Mouse (Mus musculus) heart, adult 2 months (tissue): ENCODE results near the gene Htra2. TPM values are rescaled to one million over a fixed set of nuclear protein-coding genes. Genes with fewer than 3 reads are reported as not detected.

ENCODE experiments used
- DNase-seq, 2 experiments: peaks; one replicate each; pipeline ENCODE4 v3.0.0; 2021
- H3K27ac ChIP-seq: fragments of 200-600 bp; 2 replicates; pipeline ENCODE4 v1.8.1; 2022
- H3K27me3 ChIP-seq: fragments of 200-500 bp; 2 replicates; pipeline ENCODE4 v1.6.1; 2012; ENCODE audit warnings: mild to moderate bottlenecking, low read length, inconsistent platforms, mixed read lengths; ENCODE audit not compliant: control insufficient read depth, insufficient read depth
- H3K36me3 ChIP-seq: fragments of 200-500 bp; 2 replicates; pipeline ENCODE4 v1.6.1; 2012; ENCODE audit warnings: low read length, inconsistent platforms; ENCODE audit not compliant: control insufficient read depth, insufficient read depth
- H3K4me1 ChIP-seq: fragments of 200-500 bp; 2 replicates; pipeline ENCODE4 v1.6.1; 2011; ENCODE audit warnings: low read length; ENCODE audit not compliant: control insufficient read depth, insufficient read depth
- H3K4me3 ChIP-seq: fragments of 200-600 bp; 2 replicates; pipeline ENCODE4 v1.8.1; 2022
- H3K79me2 ChIP-seq: fragments of 200-500 bp; replicated peaks from 2 replicates; pipeline ENCODE4 v1.6.1; 2012; ENCODE audit warnings: mild to moderate bottlenecking, inconsistent platforms, low read length, moderate library complexity, mixed read lengths; ENCODE audit not compliant: control insufficient read depth, insufficient read depth
- H3K9ac ChIP-seq: fragments of 200-500 bp; 2 replicates; pipeline ENCODE4 v1.6.1; 2012; ENCODE audit warnings: low read depth, mild to moderate bottlenecking, control low read depth, inconsistent platforms, low read length, mixed read lengths
- CTCF ChIP-seq: fragments of 200-600 bp; IDR thresholded peaks from 2 replicates; pipeline ENCODE4 v1.8.1; 2022; ENCODE audit warnings: antibody characterized with exemption, mild to moderate bottlenecking, moderate library complexity
- EP300 ChIP-seq: fragments of 200-500 bp; IDR thresholded peaks from 2 replicates; pipeline ENCODE4 v1.6.1; 2011; ENCODE audit warnings: low read depth, low read length, control low read depth; ENCODE audit not compliant: insufficient read depth
- POLR2A ChIP-seq: fragments of 200-500 bp; IDR thresholded peaks from 2 replicates; pipeline ENCODE4 v1.6.1; 2011; ENCODE audit warnings: mild to moderate bottlenecking, low read depth, low read length, control low read depth; ENCODE audit not compliant: insufficient read depth
- WGBS: fragments of 180-500 bp; shearing (Covaris S2); methylation state at CpG from one replicate; pipeline ENCODE4 v1.1.7; 2018; 5-methylcytosine and 5-hydroxymethylcytosine counted together
- intact Hi-C: fragments of 180-260 bp; cut with DNase I; formaldehyde crosslinking; loops from one replicate; pipeline ENCODE4 v1.15.1; 2025
- polyA plus RNA-seq: library from polyadenylated mRNA; depleted of rRNA; stranded (reverse); fragments of >200 nt; gene quantifications from 2 replicates; pipeline ENCODE4 v1.2.3, GENCODE M21; 2012
- total RNA-seq, 2 experiments: library from RNA; stranded (reverse); gene quantifications; 2 replicates each; pipeline ENCODE4 v1.2.3; 2021

Gene Htra2
- total and polyA plus RNA-seq, 3 experiments: 26.9 to 35.4 (median 30.4) TPM

DNA sequence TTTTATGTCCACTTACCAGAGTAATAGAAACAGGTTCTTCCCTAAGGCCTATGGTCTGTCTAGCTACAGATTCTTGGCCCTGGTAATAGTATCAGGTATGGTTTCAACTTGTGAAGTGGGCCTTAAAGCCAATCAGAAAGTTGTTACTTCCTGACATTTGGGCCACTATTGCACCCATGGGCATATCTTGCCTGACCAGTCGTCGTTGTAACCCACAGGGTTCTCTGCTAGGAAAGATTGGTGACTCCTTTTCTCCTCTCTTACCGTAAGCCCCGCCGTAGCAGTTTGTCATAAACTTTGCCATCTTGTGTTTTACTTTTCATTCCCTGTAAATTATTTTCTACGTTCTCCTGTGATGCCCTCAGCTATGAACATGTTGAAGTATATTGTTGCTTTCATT is 35.0 kb downstream of the Htra2 start:
- Histone ChIP-seq H3K4me3 (no peak overlapping the region), H3K9ac (no peak overlapping the region), H3K4me1 (peaks cover 3% of the 10 kb centered on the region), H3K79me2 (no peaks in the 10 kb centered on the region), H3K36me3 (no peaks in the 10 kb centered on the region), H3K27ac (no peak overlapping the region), H3K27me3 (no peaks in the 10 kb centered on the region)
- intact Hi-C loops: no loop called here
- TF ChIP-seq CTCF (no peak), POLR2A (no peak), EP300 (no peak)
- DNase-seq: no peak
- 93% methylated on average over 6 of the region's 6 CpGs for WGBS

GRCm38 (mm10) chr6:83019044-83019443 is 36.0 kb downstream of the Htra2 start:
- H3K79me2 ChIP-seq: no peaks in the 10 kb centered on the region
- intact Hi-C loops: no loop called here
- WGBS: 76% methylated on average over 3 of the region's 3 CpGs
- H3K36me3 ChIP-seq: no peaks in the 10 kb centered on the region
- peaks cover 3% of the 10 kb centered on the region for H3K4me1 ChIP-seq
- H3K27ac ChIP-seq: no peak overlapping the region
- H3K27me3 ChIP-seq: no peaks in the 10 kb centered on the region
- H3K4me3 ChIP-seq: no peak overlapping the region
- no peak for TF ChIP-seq EP300
- no peak for TF ChIP-seq CTCF
- no peak for TF ChIP-seq POLR2A
- no peak for DNase-seq
- no peak overlapping the region for H3K9ac ChIP-seq

- Histone ChIP-seq H3K36me3 (no peaks in the 10 kb centered on the region), H3K4me1 (peaks cover 3% of the 10 kb centered on the region), H3K79me2 (no peaks in the 10 kb centered on the region), H3K27ac (peak overlapping the region; percentile 55), H3K4me3 (no peak overlapping the region), H3K9ac (no peak overlapping the region), H3K27me3 (no peaks in the 10 kb centered on the region)
- intact Hi-C loops: no loop called here
- WGBS: 6% methylated on average over 3 of the region's 3 CpGs
- DNase-seq: peak; percentile 59 to 81
- 0 out of 2 replicates have a peak, but pooled peaks have one; percentile 22 for TF ChIP-seq POLR2A
- TF ChIP-seq CTCF: no peak
- peak; percentile 66; the same call in 1 of the 2 replicates for TF ChIP-seq EP300
Measured at GRCm38 (mm10) chr6:83017190-83017589, 37.9 kb downstream of the Htra2 start.

GRCm38 (mm10) chr6:83015749-83016148 is 39.3 kb downstream of the Htra2 start:
- H3K79me2 ChIP-seq: no peaks in the 10 kb centered on the region
- DNase-seq: no peak
- TF ChIP-seq CTCF: no peak
- H3K27ac ChIP-seq: no peak overlapping the region
- H3K27me3 ChIP-seq: no peaks in the 10 kb centered on the region
- H3K4me3 ChIP-seq: no peak overlapping the region
- H3K9ac ChIP-seq: no peak overlapping the region
- 91% methylated on average over 2 of the region's 2 CpGs for WGBS
- intact Hi-C loops: no loop called here
- H3K4me1 ChIP-seq: peaks cover 3% of the 10 kb centered on the region
- no peaks in the 10 kb centered on the region for H3K36me3 ChIP-seq

- no peak for DNase-seq
- TF ChIP-seq EP300: no peak
- no peak for TF ChIP-seq CTCF
- no peak for TF ChIP-seq POLR2A
- peaks cover 5% of the 10 kb centered on the region for H3K4me1 ChIP-seq
- 49% methylated on average over 12 of the region's 12 CpGs for WGBS
- intact Hi-C loops: no loop called here
- H3K79me2 ChIP-seq: no peaks in the 10 kb centered on the region
- no peak overlapping the region for H3K4me3 ChIP-seq
- no peak overlapping the region for H3K9ac ChIP-seq
- H3K27ac ChIP-seq: no peak overlapping the region; the same call in 1 of the 2 replicates
- H3K36me3 ChIP-seq: no peaks in the 10 kb centered on the region
- no peaks in the 10 kb centered on the region for H3K27me3 ChIP-seq
Measured at GRCm38 (mm10) chr6:83014482-83015466, 40.3 kb downstream of the Htra2 start.

- peaks cover 5% of the 10 kb centered on the region for H3K4me1 ChIP-seq
- intact Hi-C loops: no loop called here
- no peaks in the 10 kb centered on the region for H3K79me2 ChIP-seq
- no peak for TF ChIP-seq EP300
- no peak for TF ChIP-seq POLR2A
- no peak for TF ChIP-seq CTCF
- no peak for DNase-seq
- no peak overlapping the region for H3K9ac ChIP-seq
- no peaks in the 10 kb centered on the region for H3K36me3 ChIP-seq
- 69% methylated on average over 5 of the region's 5 CpGs for WGBS
- H3K4me3 ChIP-seq: no peak overlapping the region
- H3K27ac ChIP-seq: no peak overlapping the region
- H3K27me3 ChIP-seq: no peaks in the 10 kb centered on the region
Measured at GRCm38 (mm10) chr6:83013444-83013843, 41.6 kb downstream of the Htra2 start.
